Mouse (Mus musculus) heart, adult 2 months (tissue): ENCODE data around the gene Tnrc6b.

ENCODE experiments used
- CTCF ChIP-seq: fragments of 200-600 bp; IDR thresholded peaks from 2 replicates; pipeline ENCODE4 v1.8.1; 2022; ENCODE audit warnings: antibody characterized with exemption, mild to moderate bottlenecking, moderate library complexity
- POLR2A ChIP-seq: fragments of 200-500 bp; IDR thresholded peaks from 2 replicates; pipeline ENCODE4 v1.6.1; 2011; ENCODE audit warnings: mild to moderate bottlenecking, low read depth, low read length, control low read depth; ENCODE audit not compliant: insufficient read depth

- peak; percentile 98 for TF ChIP-seq POLR2A
- peak; percentile 35 for TF ChIP-seq CTCF
Measured at GRCm38 (mm10) chr15:80798367-80799073, 87.4 kb downstream of the Tnrc6b start.
